Mouse (Mus musculus): Measurements from ENCODE around the gene Cdkn1c. TPM values are rescaled to one million over a fixed set of nuclear protein-coding genes. Genes with fewer than 3 reads are reported as not detected.
A peak's percentile ranks its signal among the peaks of the same experiment; 100 is the strongest.

Cdkn1c gene
- polyA plus RNA-seq, 1 experiment from 2014 or later = 1,117 TPM

DNA sequence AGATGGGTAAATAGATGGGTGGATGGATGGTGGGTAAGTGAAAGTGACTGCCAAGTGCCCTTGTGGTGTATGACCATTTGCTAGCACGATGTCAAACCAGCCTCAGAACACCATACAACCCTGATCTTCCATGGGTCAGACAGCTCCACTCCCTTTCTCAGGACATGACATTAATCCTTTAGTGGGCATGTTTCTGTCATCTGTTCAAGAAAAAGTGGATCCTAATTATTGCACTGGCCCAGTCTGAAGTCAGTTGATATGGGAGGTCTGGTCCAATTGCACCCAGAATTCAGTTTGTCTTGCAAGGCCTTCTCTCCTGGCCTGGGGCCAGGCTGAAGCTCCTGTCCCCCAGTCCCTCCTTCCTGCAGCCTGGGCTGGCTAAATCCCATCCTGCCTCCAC is 21.9 kb downstream of the Cdkn1c start:
- Histone ChIP-seq H3K4me1 (ENCODE audit: control insufficient read depth, insufficient read depth, low read length) (peaks cover 2% of the 10 kb centered on the region; the same call in 1 of the 2 replicates), H3K9me3 (replicated peaks; ENCODE audit: control insufficient read depth, low read length) (no peaks in the 10 kb centered on the region), H3K36me3 (replicated peaks; ENCODE audit: control insufficient read depth, insufficient read depth, low read depth, low read length) (no peaks in the 10 kb centered on the region), H3K9ac (replicated peaks; ENCODE audit: low read length) (no peak overlapping the region), H3K27ac (replicated peaks; ENCODE audit: low read depth, low read length) (no peak overlapping the region), H3K4me3 (ENCODE audit: low read depth, low read length) (no peak overlapping the region), H3K4me2 (ENCODE audit: low read depth, low read length) (no peak overlapping the region), H3K27me3 (ENCODE audit: control insufficient read depth, insufficient read depth, low read length) (peaks cover 2% of the 10 kb centered on the region)
- 73% methylated on average over 1 of the region's 1 CpGs for WGBS
- ATAC-seq (replicated peaks; ENCODE audit: insufficient number of reproducible peaks, low FRiP score, low TSS enrichment, low read depth) (no peak), DNase-seq (ENCODE audit: low spot score) (no peak)

- Histone ChIP-seq H3K9ac (replicated peaks; ENCODE audit: low read length) (peak overlapping the region; percentile 78), H3K27me3 (ENCODE audit: control insufficient read depth, insufficient read depth, low read length) (peaks cover 2% of the 10 kb centered on the region; the same call in 1 of the 2 replicates), H3K4me3 (ENCODE audit: low read depth, low read length) (peak overlapping the region; percentile 48), H3K4me2 (ENCODE audit: low read depth, low read length) (peak overlapping the region; percentile 90), H3K9me3 (replicated peaks; ENCODE audit: control insufficient read depth, low read length) (no peaks in the 10 kb centered on the region), H3K27ac (replicated peaks; ENCODE audit: low read depth, low read length) (peak overlapping the region; percentile 49), H3K36me3 (replicated peaks; ENCODE audit: control insufficient read depth, insufficient read depth, low read depth, low read length) (no peaks in the 10 kb centered on the region), H3K4me1 (ENCODE audit: control insufficient read depth, insufficient read depth, low read length) (peaks cover 2% of the 10 kb centered on the region; the same call in 1 of the 2 replicates)
- peak; percentile 68 for DNase-seq (ENCODE audit: low spot score)
- under 1% methylated on average over 60 of the region's 63 CpGs for WGBS
- peak; percentile 30; the same call in 1 of the 2 replicates for ATAC-seq (replicated peaks; ENCODE audit: insufficient number of reproducible peaks, low FRiP score, low TSS enrichment, low read depth)
These were observed 22.8 kb downstream of the Cdkn1c start for GRCm38 (mm10) chr7:143437894-143438581.

DNA sequence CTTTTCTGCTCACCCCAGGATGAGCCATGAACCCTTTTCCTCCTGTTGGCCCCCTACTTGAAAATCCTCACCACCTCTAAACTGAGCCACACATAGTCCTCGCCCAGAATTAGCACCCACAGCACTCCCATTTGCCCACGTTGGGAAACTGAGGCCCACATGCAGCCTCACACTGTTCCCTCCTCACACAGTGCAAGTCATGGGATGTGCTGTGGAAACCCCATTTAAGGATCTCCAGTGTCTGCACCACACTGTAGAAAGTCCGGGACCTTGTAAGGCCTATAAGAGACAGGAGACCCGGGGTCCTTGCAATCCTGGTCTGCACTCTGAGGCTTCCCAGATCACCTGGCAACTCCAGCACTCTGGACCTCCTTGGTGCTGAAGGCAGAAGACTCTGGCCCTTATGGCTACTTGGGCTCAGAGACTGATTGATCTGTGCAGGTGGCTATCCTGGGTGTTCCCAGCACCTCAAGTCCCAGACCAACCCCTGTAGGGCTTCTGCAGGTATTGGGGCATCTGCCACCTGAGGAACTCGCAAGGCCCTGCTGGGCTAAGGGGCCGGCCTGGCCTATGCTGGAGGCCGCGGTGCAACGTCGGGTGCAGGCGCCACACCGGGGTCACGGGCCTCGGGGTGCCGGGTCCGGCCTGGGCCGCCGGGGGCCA is 23.5 kb downstream of the Cdkn1c start:
- 14% methylated on average over 16 of the region's 18 CpGs for WGBS
- peak overlapping the region; percentile 49 for H3K27ac ChIP-seq (replicated peaks; ENCODE audit: low read depth, low read length)
- DNase-seq (ENCODE audit: low spot score) = no peak
- H3K4me1 ChIP-seq (ENCODE audit: control insufficient read depth, insufficient read depth, low read length) = peaks cover 2% of the 10 kb centered on the region; the same call in 1 of the 2 replicates
- peak overlapping the region; percentile 90 for H3K4me2 ChIP-seq (ENCODE audit: low read depth, low read length)
- H3K4me3 ChIP-seq (ENCODE audit: low read depth, low read length) = peak overlapping the region; percentile 48
- no peaks in the 10 kb centered on the region for H3K36me3 ChIP-seq (replicated peaks; ENCODE audit: control insufficient read depth, insufficient read depth, low read depth, low read length)
- H3K9ac ChIP-seq (replicated peaks; ENCODE audit: low read length) = peak overlapping the region; percentile 78
- peak; percentile 58 for ATAC-seq (replicated peaks; ENCODE audit: insufficient number of reproducible peaks, low FRiP score, low TSS enrichment, low read depth)
- H3K9me3 ChIP-seq (replicated peaks; ENCODE audit: control insufficient read depth, low read length) = no peaks in the 10 kb centered on the region
- no peaks in the 10 kb centered on the region for H3K27me3 ChIP-seq (ENCODE audit: control insufficient read depth, insufficient read depth, low read length)

GRCm38 (mm10) chr7:143433331-143433730 is 27.5 kb downstream of the Cdkn1c start:
- Histone ChIP-seq H3K36me3 (replicated peaks; ENCODE audit: control insufficient read depth, insufficient read depth, low read depth, low read length) (no peaks in the 10 kb centered on the region), H3K4me3 (ENCODE audit: low read depth, low read length) (no peak overlapping the region), H3K9me3 (replicated peaks; ENCODE audit: control insufficient read depth, low read length) (no peaks in the 10 kb centered on the region), H3K27me3 (ENCODE audit: control insufficient read depth, insufficient read depth, low read length) (no peaks in the 10 kb centered on the region), H3K9ac (replicated peaks; ENCODE audit: low read length) (no peak overlapping the region), H3K4me2 (ENCODE audit: low read depth, low read length) (no peak overlapping the region), H3K4me1 (ENCODE audit: control insufficient read depth, insufficient read depth, low read length) (no peaks in the 10 kb centered on the region), H3K27ac (replicated peaks; ENCODE audit: low read depth, low read length) (no peak overlapping the region)
- DNase-seq (ENCODE audit: low spot score) = no peak
- 70% methylated on average over 7 of the region's 7 CpGs for WGBS
- ATAC-seq (replicated peaks; ENCODE audit: insufficient number of reproducible peaks, low FRiP score, low TSS enrichment, low read depth) = no peak

- no peak for DNase-seq (ENCODE audit: low spot score)
- H3K27ac ChIP-seq (replicated peaks; ENCODE audit: low read depth, low read length) = no peak overlapping the region
- H3K4me3 ChIP-seq (ENCODE audit: low read depth, low read length) = no peak overlapping the region
- H3K9ac ChIP-seq (replicated peaks; ENCODE audit: low read length) = no peak overlapping the region
- no peak overlapping the region for H3K4me2 ChIP-seq (ENCODE audit: low read depth, low read length)
- no peak for ATAC-seq (replicated peaks; ENCODE audit: insufficient number of reproducible peaks, low FRiP score, low TSS enrichment, low read depth)
- no peaks in the 10 kb centered on the region for H3K27me3 ChIP-seq (ENCODE audit: control insufficient read depth, insufficient read depth, low read length)
- H3K36me3 ChIP-seq (replicated peaks; ENCODE audit: control insufficient read depth, insufficient read depth, low read depth, low read length) = no peaks in the 10 kb centered on the region
- WGBS = 79% methylated on average over 1 of the region's 1 CpGs
- H3K4me1 ChIP-seq (ENCODE audit: control insufficient read depth, insufficient read depth, low read length) = no peaks in the 10 kb centered on the region
- H3K9me3 ChIP-seq (replicated peaks; ENCODE audit: control insufficient read depth, low read length) = no peaks in the 10 kb centered on the region
These were observed 28.2 kb downstream of the Cdkn1c start for GRCm38 (mm10) chr7:143432631-143433030.

DNA sequence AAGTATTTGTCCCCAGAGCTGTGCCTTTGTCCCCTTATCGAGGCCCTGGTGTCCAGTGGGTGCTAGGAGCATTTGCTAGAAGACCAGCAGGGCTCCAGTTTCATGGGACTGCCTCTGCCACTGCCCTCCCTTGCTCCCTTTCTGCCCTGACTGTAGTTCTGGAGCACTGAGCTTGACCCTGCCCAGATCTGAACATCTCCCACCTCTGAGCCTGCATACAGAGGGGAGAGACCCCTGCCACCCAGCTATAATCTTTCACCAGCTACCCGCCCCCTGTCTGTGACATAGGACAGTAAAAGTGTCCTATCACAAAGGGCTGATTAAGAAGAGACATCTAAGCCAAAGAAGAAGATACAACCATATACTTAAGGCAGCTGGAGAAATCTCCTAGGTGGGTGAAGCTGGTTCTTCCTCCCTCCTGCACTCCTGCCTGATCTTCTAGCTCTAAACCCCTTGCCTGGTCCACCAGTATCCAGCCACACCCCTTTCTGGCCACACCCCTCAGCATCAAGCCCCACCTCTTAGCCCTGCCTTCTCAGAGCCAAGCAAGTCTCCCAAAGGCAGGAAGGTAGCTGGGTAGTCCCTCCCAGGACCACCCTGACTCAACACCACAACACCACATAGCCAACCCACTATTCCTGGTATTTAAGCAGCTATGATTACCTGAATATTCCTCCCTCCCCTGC is 31.9 kb downstream of the Cdkn1c start:
- H3K27me3 ChIP-seq (ENCODE audit: control insufficient read depth, insufficient read depth, low read length) = no peaks in the 10 kb centered on the region
- H3K9me3 ChIP-seq (replicated peaks; ENCODE audit: control insufficient read depth, low read length) = no peaks in the 10 kb centered on the region
- no peaks in the 10 kb centered on the region for H3K36me3 ChIP-seq (replicated peaks; ENCODE audit: control insufficient read depth, insufficient read depth, low read depth, low read length)
- H3K4me2 ChIP-seq (ENCODE audit: low read depth, low read length) = no peak overlapping the region
- no peak for DNase-seq (ENCODE audit: low spot score)
- no peak overlapping the region for H3K27ac ChIP-seq (replicated peaks; ENCODE audit: low read depth, low read length)
- H3K9ac ChIP-seq (replicated peaks; ENCODE audit: low read length) = no peak overlapping the region
- no peak overlapping the region for H3K4me3 ChIP-seq (ENCODE audit: low read depth, low read length)
- 40% methylated on average over 2 of the region's 2 CpGs for WGBS
- peak; percentile 40; the same call in 1 of the 2 replicates for ATAC-seq (replicated peaks; ENCODE audit: insufficient number of reproducible peaks, low FRiP score, low TSS enrichment, low read depth)
- no peaks in the 10 kb centered on the region for H3K4me1 ChIP-seq (ENCODE audit: control insufficient read depth, insufficient read depth, low read length)

GRCm38 (mm10) chr7:143428142-143428813 is 32.6 kb downstream of the Cdkn1c start:
- ATAC-seq (replicated peaks; ENCODE audit: insufficient number of reproducible peaks, low FRiP score, low TSS enrichment, low read depth) = peak; percentile 84
- peak; percentile 51 for DNase-seq (ENCODE audit: low spot score)
- Histone ChIP-seq H3K36me3 (replicated peaks; ENCODE audit: control insufficient read depth, insufficient read depth, low read depth, low read length) (no peaks in the 10 kb centered on the region), H3K4me3 (ENCODE audit: low read depth, low read length) (no peak overlapping the region), H3K4me2 (ENCODE audit: low read depth, low read length) (no peak overlapping the region), H3K9me3 (replicated peaks; ENCODE audit: control insufficient read depth, low read length) (no peaks in the 10 kb centered on the region), H3K9ac (replicated peaks; ENCODE audit: low read length) (no peak overlapping the region), H3K27ac (replicated peaks; ENCODE audit: low read depth, low read length) (no peak overlapping the region), H3K4me1 (ENCODE audit: control insufficient read depth, insufficient read depth, low read length) (no peaks in the 10 kb centered on the region), H3K27me3 (ENCODE audit: control insufficient read depth, insufficient read depth, low read length) (no peaks in the 10 kb centered on the region)
- 53% methylated on average over 23 of the region's 23 CpGs for WGBS

Data from embryonic facial prominence, embryonic 11.5 days (tissue).